Mouse (Mus musculus) myocyte (in vitro differentiated cells): ENCODE results near the gene R3hcc1l. TPM values are rescaled to one million over a fixed set of nuclear protein-coding genes. Genes with fewer than 3 reads are reported as not detected.

Experiments used
- H3K27me3 ChIP-seq: one replicate; pipeline ENCODE4 v1.6.1; 2011; ENCODE audit not compliant: control insufficient read depth, insufficient read depth, insufficient read length
- H3K36me3 ChIP-seq: one replicate; pipeline ENCODE4 v1.6.1; 2011; ENCODE audit not compliant: control insufficient read depth, insufficient read depth
- H3K4me2 ChIP-seq: one replicate; pipeline ENCODE4 v1.6.1; 2011; ENCODE audit warnings: low read depth, control low read depth
- H3K4me3 ChIP-seq: one replicate; pipeline ENCODE4 v1.5.1; 2011; ENCODE audit warnings: mild to moderate bottlenecking, control low read depth, moderate library complexity
- H3K79me2 ChIP-seq: one replicate; pipeline ENCODE4 v1.6.1; 2011; ENCODE audit not compliant: control insufficient read depth, insufficient read depth
- H3ac ChIP-seq: one replicate; pipeline ENCODE4 v1.6.1; 2011; ENCODE audit not compliant: control insufficient read depth, insufficient read length
- CEBPB ChIP-seq: IDR thresholded peaks from 2 replicates; pipeline ENCODE4 v1.6.1; 2011; ENCODE audit warnings: mild to moderate bottlenecking, moderate library complexity; ENCODE audit not compliant: poor library complexity, insufficient read depth, severe bottlenecking
- E2F4 ChIP-seq: IDR thresholded peaks from one replicate; pipeline ENCODE4 v1.6.1; 2011; ENCODE audit warnings: mild to moderate bottlenecking, control low read depth, moderate library complexity; ENCODE audit not compliant: insufficient read depth
- MAX ChIP-seq: IDR thresholded peaks from one replicate; pipeline ENCODE4 v1.6.1; 2011; ENCODE audit warnings: low read depth, mild to moderate bottlenecking, control low read depth
- MYOD1 ChIP-seq, 3 experiments: IDR thresholded peaks; one replicate each; pipeline ENCODE4 v1.6.1; 2011; ENCODE audit warnings: control low read depth in 2 of 3, low read depth in 2 of 3, mild to moderate bottlenecking in 2 of 3, moderate library complexity in 1 of 3; ENCODE audit not compliant: insufficient read length in 2 of 3, control insufficient read depth in 1 of 3
- MYOG ChIP-seq, 3 experiments: IDR thresholded peaks; one replicate each; pipeline ENCODE4 v1.6.1; 2011; ENCODE audit warnings: control low read depth in 2 of 3, low read depth in 2 of 3, mild to moderate bottlenecking in 2 of 3; ENCODE audit not compliant: insufficient read length in 2 of 3, control insufficient read depth in 1 of 3, insufficient read depth in 1 of 3
- POLR2A ChIP-seq: IDR thresholded peaks from one replicate; pipeline ENCODE4 v1.6.1; 2011; ENCODE audit warnings: low read depth, mild to moderate bottlenecking, control low read depth, moderate library complexity; ENCODE audit not compliant: insufficient read length
- POLR2AphosphoS2 ChIP-seq: IDR thresholded peaks from one replicate; pipeline ENCODE4 v1.6.1; 2011; ENCODE audit warnings: low read depth, control low read depth; ENCODE audit not compliant: insufficient read length
- REST ChIP-seq: IDR thresholded peaks from one replicate; pipeline ENCODE4 v1.6.1; 2011; ENCODE audit warnings: mild to moderate bottlenecking, control low read depth, moderate library complexity; ENCODE audit not compliant: insufficient read depth, insufficient read length
- SRF ChIP-seq: IDR thresholded peaks from one replicate; pipeline ENCODE4 v1.6.1; 2011; ENCODE audit warnings: low read depth; ENCODE audit not compliant: control insufficient read depth, insufficient read length
- TCF12 ChIP-seq: IDR thresholded peaks from one replicate; pipeline ENCODE4 v1.6.1; 2011; ENCODE audit warnings: mild to moderate bottlenecking, control low read depth; ENCODE audit not compliant: poor library complexity, insufficient read depth, severe bottlenecking
- TCF3 ChIP-seq: IDR thresholded peaks from one replicate; pipeline ENCODE4 v1.6.1; 2011; ENCODE audit warnings: low read depth, control low read depth; ENCODE audit not compliant: insufficient read length
- USF1 ChIP-seq: IDR thresholded peaks from one replicate; pipeline ENCODE4 v1.6.1; 2011; ENCODE audit warnings: low read depth, mild to moderate bottlenecking, control low read depth, moderate library complexity
- polyA plus RNA-seq: library from polyadenylated mRNA; unstranded; fragments of >200 nt; fragmentation: generic; extraction: Trizol; gene quantifications from one replicate; pipeline ENCODE4 v1.2.1, GENCODE M21; 2012; ENCODE audit warnings: missing spikeins

Gene R3hcc1l
- polyA plus RNA-seq, 1 experiment = 3.8 TPM

DNA sequence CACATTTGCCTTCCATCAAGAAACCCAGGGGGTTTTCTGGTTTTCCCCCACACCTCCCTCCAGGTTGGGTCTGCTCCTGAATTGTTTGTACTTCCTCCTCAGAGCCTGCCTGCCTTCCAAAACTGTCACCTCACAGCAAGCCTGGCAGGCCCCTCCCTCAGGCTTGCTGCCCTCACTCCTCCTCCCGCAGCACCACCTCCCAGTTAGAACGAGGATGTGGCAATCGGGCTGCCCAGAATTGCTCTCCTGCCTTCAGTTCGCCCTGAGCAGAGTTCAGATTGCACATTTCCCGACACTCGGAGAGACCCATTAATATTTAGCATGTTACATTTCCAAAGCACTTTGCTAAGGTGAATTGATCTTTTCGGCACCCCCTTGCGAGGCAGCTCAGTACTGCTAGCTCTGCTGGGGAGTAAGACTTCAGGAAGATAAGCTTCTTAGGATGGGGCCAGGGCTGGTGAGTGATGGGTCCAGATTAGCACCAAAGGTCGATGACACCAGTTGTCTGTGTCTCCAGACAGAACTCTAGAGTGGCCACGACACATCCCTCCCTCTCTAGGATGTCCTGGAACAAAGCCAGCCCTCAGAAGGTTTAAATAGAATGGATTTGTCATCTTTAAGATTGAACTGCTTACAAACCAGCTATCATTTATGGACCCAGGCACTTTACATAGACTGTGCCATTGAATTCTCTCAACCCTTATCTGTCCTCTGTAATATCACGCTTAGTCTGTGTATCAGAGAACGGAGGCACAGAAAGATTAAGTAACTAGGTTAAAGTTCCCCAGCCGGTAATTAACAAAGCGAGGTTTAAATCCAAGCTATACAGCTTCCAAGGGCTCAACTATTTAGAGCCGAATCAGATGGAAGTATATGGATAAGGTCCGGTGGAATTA lies 8.0 kb upstream of the R3hcc1l start:
- Histone ChIP-seq H3K79me2 (no peaks in the 10 kb centered on the region), H3K4me2 (no peak overlapping the region), H3K4me3 (no peak overlapping the region), H3K36me3 (no peaks in the 10 kb centered on the region), H3ac (no peak overlapping the region), H3K27me3 (peaks cover 28% of the 10 kb centered on the region)
- TF ChIP-seq USF1 (no peak), POLR2AphosphoS2 (no peak), CEBPB (no peak), TCF12 (no peak), MYOG (IDR thresholded peaks at IDR 0.05; ENCODE audit: control insufficient read depth in 1 of 3, insufficient read depth in 1 of 3, insufficient read length in 2 of 3, low read depth in 2 of 3) (no peak), REST (no peak), TCF3 (no peak), SRF (no peak), POLR2A (no peak), E2F4 (no peak), MAX (no peak), MYOD1 (IDR thresholded peaks at IDR 0.05; ENCODE audit: control insufficient read depth in 1 of 3, insufficient read length in 2 of 3, low read depth in 2 of 3) (no peak)

GRCm38 (mm10) chr19:42515656-42516055 lies 2.9 kb upstream of the R3hcc1l start:
- no peak overlapping the region for H3K4me3 ChIP-seq
- no peaks in the 10 kb centered on the region for H3K27me3 ChIP-seq
- no peak overlapping the region for H3K4me2 ChIP-seq
- H3ac ChIP-seq = no peak overlapping the region
- no peak for TF ChIP-seq E2F4
- no peak for TF ChIP-seq USF1
- no peak for TF ChIP-seq POLR2AphosphoS2
- TF ChIP-seq TCF12 = no peak
- no peak for TF ChIP-seq CEBPB
- TF ChIP-seq MYOD1 (IDR thresholded peaks at IDR 0.05; ENCODE audit: control insufficient read depth in 1 of 3, insufficient read length in 2 of 3, low read depth in 2 of 3) = no peak
- TF ChIP-seq MAX = no peak
- no peak for TF ChIP-seq MYOG (IDR thresholded peaks at IDR 0.05; ENCODE audit: control insufficient read depth in 1 of 3, insufficient read depth in 1 of 3, insufficient read length in 2 of 3, low read depth in 2 of 3)
- no peak for TF ChIP-seq REST
- TF ChIP-seq SRF = no peak
- peaks cover 15% of the 10 kb centered on the region for H3K79me2 ChIP-seq
- H3K36me3 ChIP-seq = no peaks in the 10 kb centered on the region

DNA sequence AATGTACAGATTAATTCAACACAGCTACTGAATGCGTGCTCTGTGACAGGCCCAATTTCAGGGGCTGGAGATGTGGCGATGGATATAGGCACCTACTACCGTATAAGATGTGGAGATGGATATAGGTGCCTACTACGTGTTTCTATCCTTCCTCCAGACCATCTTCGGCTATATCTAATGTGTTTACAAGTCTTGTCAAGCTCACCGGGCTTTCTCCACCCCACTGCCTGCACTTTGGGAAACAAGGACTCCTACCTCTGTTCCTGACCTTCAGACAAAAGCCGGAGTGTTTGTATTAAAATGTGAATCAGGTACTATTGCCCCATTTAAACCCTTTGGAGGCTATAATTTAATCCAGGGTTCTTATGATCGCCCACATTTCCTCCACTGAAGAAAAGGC lies 2.4 kb upstream of the R3hcc1l start:
- no peak overlapping the region for H3K4me2 ChIP-seq
- H3K27me3 ChIP-seq = no peaks in the 10 kb centered on the region
- TF ChIP-seq MYOG (IDR thresholded peaks at IDR 0.05; ENCODE audit: control insufficient read depth in 1 of 3, insufficient read depth in 1 of 3, insufficient read length in 2 of 3, low read depth in 2 of 3) (no peak), REST (no peak), CEBPB (no peak), TCF3 (no peak), POLR2A (no peak), POLR2AphosphoS2 (no peak), E2F4 (no peak), USF1 (no peak), SRF (no peak), MYOD1 (IDR thresholded peaks at IDR 0.05; ENCODE audit: control insufficient read depth in 1 of 3, insufficient read length in 2 of 3, low read depth in 2 of 3) (no peak), MAX (no peak), TCF12 (no peak)
- H3K36me3 ChIP-seq = no peaks in the 10 kb centered on the region
- H3K4me3 ChIP-seq = no peak overlapping the region
- peaks cover 20% of the 10 kb centered on the region for H3K79me2 ChIP-seq
- no peak overlapping the region for H3ac ChIP-seq

- no peak overlapping the region for H3ac ChIP-seq
- no peaks in the 10 kb centered on the region for H3K27me3 ChIP-seq
- no peak for TF ChIP-seq MYOD1 (IDR thresholded peaks at IDR 0.05; ENCODE audit: control insufficient read depth in 1 of 3, insufficient read length in 2 of 3, low read depth in 2 of 3)
- no peak for TF ChIP-seq USF1
- no peak for TF ChIP-seq MYOG (IDR thresholded peaks at IDR 0.05; ENCODE audit: control insufficient read depth in 1 of 3, insufficient read depth in 1 of 3, insufficient read length in 2 of 3, low read depth in 2 of 3)
- no peak for TF ChIP-seq POLR2AphosphoS2
- no peak for TF ChIP-seq REST
- TF ChIP-seq POLR2A = no peak
- no peak for TF ChIP-seq SRF
- TF ChIP-seq TCF3 = no peak
- TF ChIP-seq CEBPB = no peak
- no peak for TF ChIP-seq E2F4
- TF ChIP-seq TCF12 = no peak
- no peak for TF ChIP-seq MAX
- peaks cover 36% of the 10 kb centered on the region for H3K79me2 ChIP-seq
- no peaks in the 10 kb centered on the region for H3K36me3 ChIP-seq
- peak overlapping the region; percentile 84 for H3K4me3 ChIP-seq
- peak overlapping the region; percentile 100 for H3K4me2 ChIP-seq
Observed at GRCm38 (mm10) chr19:42517957-42518619, 471 bp upstream of the R3hcc1l start.
